Mouse (Mus musculus) embryonic fibroblast, embryonic 13.5 days (primary cell): ENCODE measurements around the gene Lpar3.

ENCODE experiments used
- CTCF ChIP-seq: IDR thresholded peaks from 2 replicates; pipeline ENCODE4 v1.5.1; 2011; ENCODE audit warnings: mild to moderate bottlenecking, control low read depth, low read length, moderate library complexity, borderline replicate concordance; ENCODE audit not compliant: insufficient read depth
- POLR2A ChIP-seq: IDR thresholded peaks from 2 replicates; pipeline ENCODE4 v1.6.1; 2011; ENCODE audit warnings: low read depth, mild to moderate bottlenecking, control low read depth, low read length, moderate library complexity

DNA sequence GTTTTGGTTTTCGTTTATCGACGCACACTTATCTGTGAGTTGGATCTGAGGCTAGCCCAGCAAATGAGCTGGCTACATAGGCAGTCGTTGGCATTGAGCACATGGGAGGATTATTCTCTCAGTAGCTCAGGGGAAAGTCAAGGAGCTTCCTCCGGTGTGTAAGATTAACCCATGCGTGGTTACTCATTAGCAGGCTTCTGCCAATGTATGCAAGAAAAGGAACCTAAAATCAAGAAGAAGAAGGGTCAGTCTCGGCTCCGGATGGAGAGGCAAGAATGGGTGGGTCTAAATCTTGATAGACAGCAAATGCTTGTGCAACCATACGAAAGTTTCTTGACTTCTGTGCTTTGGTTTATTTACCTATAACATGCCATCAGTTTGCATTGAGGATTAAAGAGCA, 46.5 kb upstream of the Lpar3 start:
- TF ChIP-seq POLR2A (no peak), CTCF (no peak)
